Mouse (Mus musculus) CH12.LX (cell line): ENCODE measurements around the gene Mad2l2. TPM values are rescaled to one million over a fixed set of nuclear protein-coding genes. Genes with fewer than 3 reads are reported as not detected.

Source experiments
- DNase-seq: peaks from one replicate; pipeline ENCODE4 v3.0.0-alpha.2; 2013; ENCODE audit errors: extremely low read depth
- H3K27ac ChIP-seq: 2 replicates; pipeline ENCODE4 v1.5.1; 2012; ENCODE audit warnings: low read depth, mild to moderate bottlenecking, control low read depth, moderate library complexity; ENCODE audit not compliant: insufficient read depth
- H3K27me3 ChIP-seq: replicated peaks from 2 replicates; pipeline ENCODE3; 2012; ENCODE audit warnings: inconsistent platforms
- H3K36me3 ChIP-seq, 2 experiments: replicated peaks in 1 of 2; 2 replicates each; pipeline versions ENCODE3 to v1.6.1; 2012; ENCODE audit warnings: inconsistent platforms in 1 of 2, low read length in 1 of 2, mild to moderate bottlenecking in 1 of 2, mixed read lengths in 1 of 2, moderate library complexity in 1 of 2; ENCODE audit not compliant: control insufficient read depth in 1 of 2, insufficient read depth in 1 of 2
- H3K4me1 ChIP-seq, 2 experiments: 2 replicates each; pipeline ENCODE4 v1.6.1; 2012; ENCODE audit warnings: inconsistent platforms in 1 of 2, moderate library complexity in 1 of 2; ENCODE audit not compliant: insufficient read depth in 2 of 2, control insufficient read depth in 1 of 2
- H3K4me2 ChIP-seq: 2 replicates; pipeline ENCODE4 v1.6.1; 2012; ENCODE audit warnings: low read depth, mild to moderate bottlenecking, control low read depth; ENCODE audit not compliant: poor library complexity, insufficient read depth, severe bottlenecking
- H3K4me3 ChIP-seq, 3 experiments: fragments of 150-350 bp in 1 of 3; sonication (generic) in 1 of 3; replicated peaks in 1 of 3; 2 replicates each; pipeline versions ENCODE3 to v1.5.1; 2011 to 2012; ENCODE audit warnings: low read depth in 2 of 3, low read length in 2 of 3, mild to moderate bottlenecking in 2 of 3, moderate library complexity in 2 of 3, control low read depth in 1 of 3, improper control_type of control experiment in 1 of 3, inconsistent platforms in 1 of 3, mixed read lengths in 1 of 3; ENCODE audit not compliant: poor library complexity in 1 of 3
- H3K79me2 ChIP-seq: replicated peaks from 2 replicates; pipeline ENCODE4 v1.6.1; 2012; ENCODE audit warnings: mild to moderate bottlenecking, moderate library complexity; ENCODE audit not compliant: control insufficient read depth, poor library complexity, insufficient read depth, severe bottlenecking; ENCODE audit errors: extremely low read depth
- H3K9ac ChIP-seq: 2 replicates; pipeline ENCODE4 v1.6.1; 2012; ENCODE audit warnings: low read depth, mild to moderate bottlenecking, control low read depth, moderate library complexity; ENCODE audit not compliant: insufficient read depth
- H3K9me3 ChIP-seq: replicated peaks from 2 replicates; pipeline ENCODE3; 2012; ENCODE audit warnings: low read length, inconsistent platforms, mixed read lengths
- BHLHE40 ChIP-seq: IDR thresholded peaks from 2 replicates; pipeline ENCODE4 v1.6.1; 2011; ENCODE audit warnings: mild to moderate bottlenecking, low read depth, low read length, improper control_type of control experiment
- CHD1 ChIP-seq: IDR thresholded peaks from 2 replicates; pipeline ENCODE4 v1.6.1; 2012; ENCODE audit warnings: low read depth, low read length, improper control_type of control experiment, inconsistent platforms
- CHD2 ChIP-seq: IDR thresholded peaks from 2 replicates; pipeline ENCODE4 v1.6.1; 2011; ENCODE audit warnings: low read length, improper control_type of control experiment
- CTCF ChIP-seq, 2 experiments: IDR thresholded peaks in 1 of 2; conservative IDR thresholded peaks in 1 of 2; 2 replicates each; pipeline ENCODE4 v1.5.1; 2011 to 2012; ENCODE audit warnings: low read depth in 2 of 2, low read length in 2 of 2, improper control_type of control experiment in 1 of 2, inconsistent platforms in 1 of 2, mild to moderate bottlenecking in 1 of 2, moderate library complexity in 1 of 2
- E2F4 ChIP-seq: IDR thresholded peaks from 2 replicates; pipeline ENCODE4 v1.6.1; 2011; ENCODE audit warnings: low read depth, low read length, improper control_type of control experiment; ENCODE audit not compliant: insufficient replicate concordance
- GABPA ChIP-seq: IDR thresholded peaks from 2 replicates; pipeline ENCODE4 v1.6.1; 2012; ENCODE audit warnings: low read depth, low read length, improper control_type of control experiment, inconsistent platforms; ENCODE audit not compliant: insufficient replicate concordance
- HCFC1 ChIP-seq: IDR thresholded peaks from 2 replicates; pipeline ENCODE4 v1.6.1; 2012; ENCODE audit warnings: low read depth, mild to moderate bottlenecking, inconsistent platforms, low read length, improper control_type of control experiment
- JUN ChIP-seq: IDR thresholded peaks from 2 replicates; pipeline ENCODE4 v1.6.1; 2011; ENCODE audit warnings: low read depth, mild to moderate bottlenecking, low read length, improper control_type of control experiment, moderate library complexity; ENCODE audit not compliant: insufficient read depth
- JUND ChIP-seq: conservative IDR thresholded peaks from 2 replicates; pipeline ENCODE4 v1.6.1; 2011; ENCODE audit warnings: low read depth, low read length, improper control_type of control experiment
- KAT2A ChIP-seq: IDR thresholded peaks from 2 replicates; pipeline ENCODE4 v1.6.1; 2012; ENCODE audit warnings: low read length, improper control_type of control experiment, inconsistent platforms; ENCODE audit not compliant: insufficient replicate concordance
- MAFK ChIP-seq: IDR thresholded peaks from 2 replicates; pipeline ENCODE4 v1.6.1; 2011; ENCODE audit warnings: low read length, improper control_type of control experiment; ENCODE audit not compliant: insufficient replicate concordance
- MAX ChIP-seq: IDR thresholded peaks from 2 replicates; pipeline ENCODE4 v1.6.1; 2011; ENCODE audit warnings: low read length, improper control_type of control experiment
- MEF2A ChIP-seq: IDR thresholded peaks from 2 replicates; pipeline ENCODE4 v1.6.1; 2014; ENCODE audit warnings: low read depth, mild to moderate bottlenecking, inconsistent platforms, low read length, improper control_type of control experiment, borderline replicate concordance
- MXI1 ChIP-seq: IDR thresholded peaks from 2 replicates; pipeline ENCODE4 v1.6.1; 2011; ENCODE audit warnings: mild to moderate bottlenecking, low read depth, low read length, improper control_type of control experiment
- MYC ChIP-seq: IDR thresholded peaks from 2 replicates; pipeline ENCODE4 v1.6.1; 2011; ENCODE audit warnings: low read depth, mild to moderate bottlenecking, improper control_type of control experiment, low read length
- PAX5 ChIP-seq: IDR thresholded peaks from 2 replicates; pipeline ENCODE4 v1.6.1; 2012; ENCODE audit warnings: low read length, inconsistent platforms, mixed read lengths
- POLR2AphosphoS2 ChIP-seq: IDR thresholded peaks from 2 replicates; pipeline ENCODE4 v1.6.1; 2011; ENCODE audit warnings: low read depth, low read length, improper control_type of control experiment
- RAD21 ChIP-seq: IDR thresholded peaks from 2 replicates; pipeline ENCODE4 v1.6.1; 2011; ENCODE audit warnings: low read depth, mild to moderate bottlenecking, low read length, improper control_type of control experiment, moderate library complexity
- RCOR1 ChIP-seq: conservative IDR thresholded peaks from 2 replicates; pipeline ENCODE4 v1.6.1; 2012; ENCODE audit warnings: low read depth, mild to moderate bottlenecking, inconsistent platforms, low read length, improper control_type of control experiment
- SMC3 ChIP-seq: IDR thresholded peaks from 2 replicates; pipeline ENCODE4 v1.6.1; 2011; ENCODE audit warnings: low read depth, low read length, improper control_type of control experiment
- TBP ChIP-seq: conservative IDR thresholded peaks from 2 replicates; pipeline ENCODE4 v1.6.1; 2011; ENCODE audit warnings: low read depth, low read length, improper control_type of control experiment
- TCF12 ChIP-seq: IDR thresholded peaks from 2 replicates; pipeline ENCODE4 v1.6.1; 2014; ENCODE audit warnings: low read depth, mild to moderate bottlenecking, inconsistent platforms, low read length, improper control_type of control experiment
- UBTF ChIP-seq: IDR thresholded peaks from 2 replicates; pipeline ENCODE4 v1.6.1; 2012; ENCODE audit warnings: low read depth, mild to moderate bottlenecking, inconsistent platforms, low read length, improper control_type of control experiment, moderate library complexity
- USF2 ChIP-seq: conservative IDR thresholded peaks from 2 replicates; pipeline ENCODE4 v1.6.1; 2011; ENCODE audit warnings: low read depth, low read length, improper control_type of control experiment
- dilution Hi-C: fragments of 300-500 bp; cut with MboI; formaldehyde crosslinking; loops from 2 replicates; pipeline ENCODE4 v1.14.3; 2020; ENCODE audit warnings: low sequenced_read_pairs; ENCODE audit not compliant: extremely low pct_unique_long_range_greater_than_20kb, extremely low pct_ligation_motif_present
- in situ Hi-C: fragments of 300-500 bp; cut with MboI; formaldehyde crosslinking; loops from 3 replicates; pipeline ENCODE4 v1.14.3; 2019; ENCODE audit warnings: low sequenced_read_pairs, low pct_ligation_motif_present, low pct_unique_long_range_greater_than_20kb, mixed read lengths
- polyA plus RNA-seq: library from polyadenylated mRNA; unstranded; fragments of >175 nt; gene quantifications from 2 replicates; pipeline ENCODE4 v1.2.1, GENCODE M21; 2012; ENCODE audit warnings: low read depth; ENCODE audit not compliant: insufficient read length
- total RNA-seq, 2 experiments: library from RNA; depleted of rRNA; stranded (reverse); fragments of 300-350 nt in 1 of 2; fragments of >200 nt in 1 of 2; gene quantifications; 2 replicates each; pipeline ENCODE4 v1.2.3; 2012 to 2014

Gene Mad2l2
- total and polyA plus RNA-seq, 3 experiments, result 23.1 to 43.3 (median 36.5) TPM

- no peaks in the 10 kb centered on the region for H3K9me3 ChIP-seq
- TF ChIP-seq HCFC1 (no peak), MXI1 (no peak), GABPA (no peak), BHLHE40 (no peak), UBTF (no peak), RCOR1 (no peak), CTCF (conservative IDR thresholded peaks at IDR 0.05 in 1 of 2, IDR thresholded peaks at IDR 0.05 in 1 of 2; ENCODE audit: low read depth in 2 of 2, low read length in 2 of 2) (no peak), MYC (no peak), MAX (no peak), SMC3 (no peak), MEF2A (no peak), TCF12 (no peak), POLR2AphosphoS2 (no peak), JUN (no peak), E2F4 (no peak), USF2 (no peak), PAX5 (no peak), KAT2A (no peak)
- DNase-seq, result no peak
- H3K27me3 ChIP-seq, result peaks cover 76% of the 10 kb centered on the region
- peaks cover 2 to 4% of the 10 kb centered on the region in 2 experiments; a peak in 2 of 4 replicates for H3K4me1 ChIP-seq
- H3K79me2 ChIP-seq, result no peaks in the 10 kb centered on the region
- H3K4me2 ChIP-seq, result no peak overlapping the region
- in situ Hi-C loops, result loop anchor here (25.0 kb wide), 1 partner anchor 446 kb away; the partner anchor contains the start of gene Masp2
- no peak overlapping the region for H3K9ac ChIP-seq
- no peaks in the 10 kb centered on the region for H3K36me3 ChIP-seq
- H3K27ac ChIP-seq, result no peak overlapping the region
- dilution Hi-C loops, result no loop called here
- H3K4me3 ChIP-seq, result no peak overlapping the region
Measured at GRCm38 (mm10) chr4:148166431-148166830, 36.2 kb downstream of the Mad2l2 start.

GRCm38 (mm10) chr4:148166986-148167385 lies 36.8 kb downstream of the Mad2l2 start:
- no peaks in the 10 kb centered on the region for H3K36me3 ChIP-seq
- H3K27ac ChIP-seq, result no peak overlapping the region
- no peak overlapping the region for H3K4me2 ChIP-seq
- dilution Hi-C loops, result no loop called here
- TF ChIP-seq CHD2 (no peak), MAFK (no peak), CTCF (conservative IDR thresholded peaks at IDR 0.05 in 1 of 2, IDR thresholded peaks at IDR 0.05 in 1 of 2; ENCODE audit: low read depth in 2 of 2, low read length in 2 of 2) (peak in 1 of 2 experiments; percentile 78; a peak in 3 of 4 replicates), POLR2AphosphoS2 (no peak), JUND (no peak), RAD21 (peak; percentile 56), UBTF (no peak), TBP (no peak), CHD1 (no peak), SMC3 (peak; percentile 61)
- peaks cover 76% of the 10 kb centered on the region for H3K27me3 ChIP-seq
- H3K9ac ChIP-seq, result no peak overlapping the region
- peaks cover 2 to 4% of the 10 kb centered on the region in 2 experiments; a peak in 2 of 4 replicates for H3K4me1 ChIP-seq
- no peaks in the 10 kb centered on the region for H3K9me3 ChIP-seq
- DNase-seq, result peak; percentile 41
- in situ Hi-C loops, result loop anchor here (25.0 kb wide), 1 partner anchor 445 kb away; the partner anchor contains the start of gene Masp2
- no peak overlapping the region for H3K4me3 ChIP-seq
- H3K79me2 ChIP-seq, result no peaks in the 10 kb centered on the region
